Mouse (Mus musculus) stomach, postnatal 0 days (tissue): ENCODE results near the gene Csnk2b. TPM values are rescaled to one million over a fixed set of nuclear protein-coding genes. Genes with fewer than 3 reads are reported as not detected.

Experiments used
- ATAC-seq: fragments of 200-750 bp; cut with Nextera tagmentation; 2 replicates; pipeline ENCODE4 v1.8.0; 2017; ENCODE audit not compliant: low FRiP score, low TSS enrichment
- DNase-seq: peaks from one replicate; pipeline ENCODE4 v3.0.0-alpha.2; 2016; ENCODE audit warnings: low spot score
- H3K27ac ChIP-seq: fragments of 300-500 bp; sonication (generic); replicated peaks from 2 replicates; pipeline ENCODE4 v1.5.1; 2014; ENCODE audit warnings: mild to moderate bottlenecking, control low read depth
- H3K27me3 ChIP-seq: fragments of 300-500 bp; sonication (generic); 2 replicates; pipeline ENCODE4 v1.6.1; 2014; ENCODE audit warnings: low read length; ENCODE audit not compliant: control insufficient read depth, insufficient read depth
- H3K36me3 ChIP-seq: fragments of 300-500 bp; sonication (generic); 2 replicates; pipeline ENCODE4 v1.6.1; 2014; ENCODE audit warnings: low read length, mixed read lengths; ENCODE audit not compliant: control insufficient read depth, insufficient read depth
- H3K4me1 ChIP-seq: fragments of 300-500 bp; sonication (generic); replicated peaks from 2 replicates; pipeline ENCODE4 v1.6.1; 2014; ENCODE audit warnings: antibody characterized with exemption; ENCODE audit not compliant: control insufficient read depth, insufficient read depth
- H3K4me2 ChIP-seq: fragments of 300-500 bp; sonication (generic); replicated peaks from 2 replicates; pipeline ENCODE4 v1.6.1; 2014; ENCODE audit warnings: low read depth, mild to moderate bottlenecking, control low read depth, moderate library complexity
- H3K4me3 ChIP-seq: fragments of 300-500 bp; sonication (generic); 2 replicates; pipeline ENCODE4 v1.5.1; 2014; ENCODE audit warnings: low read depth, low read length, control low read depth
- H3K9ac ChIP-seq: fragments of 300-500 bp; sonication (generic); 2 replicates; pipeline ENCODE4 v1.6.1; 2014; ENCODE audit warnings: mild to moderate bottlenecking, low read length, control low read depth, mixed read lengths
- H3K9me3 ChIP-seq: fragments of 300-500 bp; sonication (generic); 2 replicates; pipeline ENCODE4 v1.6.1; 2016; ENCODE audit warnings: low read length; ENCODE audit not compliant: control insufficient read depth
- CTCF ChIP-seq: IDR thresholded peaks from 2 replicates; pipeline ENCODE4 v1.5.1; 2016; ENCODE audit warnings: antibody characterized with exemption, low read depth, mild to moderate bottlenecking, moderate library complexity
- EP300 ChIP-seq: optimal IDR thresholded peaks from 2 replicates; pipeline ENCODE3; 2016; ENCODE audit warnings: antibody characterized with exemption
- WGBS: fragments of 180-500 bp; shearing (Covaris S2); extraction: QIAGEN DNeasy Blood & Tissue Kit; methylation state at CpG from one replicate; pipeline ENCODE4 v1.1.7; 2014; 5-methylcytosine and 5-hydroxymethylcytosine counted together
- polyA plus RNA-seq: library from polyadenylated mRNA; unstranded; fragments of >200 nt; fragmentation: Nextera tagmentation; extraction: Ambion mirVana; gene quantifications from 2 replicates; pipeline ENCODE4 v1.2.1, GENCODE M21; 2015

Gene Csnk2b
- polyA plus RNA-seq, 1 experiment from 2014 or later = 323 TPM

- ATAC-seq (no peak), DNase-seq (no peak)
- Histone ChIP-seq H3K9ac (no peak overlapping the region), H3K4me3 (no peak overlapping the region), H3K9me3 (no peaks in the 10 kb centered on the region), H3K27me3 (no peaks in the 10 kb centered on the region), H3K27ac (no peak overlapping the region), H3K4me2 (no peak overlapping the region), H3K36me3 (peaks cover 28% of the 10 kb centered on the region), H3K4me1 (no peaks in the 10 kb centered on the region)
- TF ChIP-seq EP300 = no peak
- no peak for TF ChIP-seq CTCF
- 89% methylated on average over 11 of the region's 11 CpGs for WGBS
Observed at GRCm38 (mm10) chr17:35101161-35101560, 20.7 kb downstream of the Csnk2b start.

GRCm38 (mm10) chr17:35100196-35100765 is 21.6 kb downstream of the Csnk2b start:
- H3K9me3 ChIP-seq = no peaks in the 10 kb centered on the region
- no peaks in the 10 kb centered on the region for H3K27me3 ChIP-seq
- ATAC-seq = no peak
- no peak overlapping the region for H3K9ac ChIP-seq
- H3K27ac ChIP-seq = no peak overlapping the region
- H3K4me2 ChIP-seq = no peak overlapping the region
- DNase-seq = no peak
- TF ChIP-seq EP300 (no peak), CTCF (no peak)
- WGBS = 51% methylated on average over 10 of the region's 10 CpGs
- H3K4me3 ChIP-seq = no peak overlapping the region
- no peaks in the 10 kb centered on the region for H3K4me1 ChIP-seq
- peaks cover 29% of the 10 kb centered on the region for H3K36me3 ChIP-seq

- 86% methylated on average over 12 of the region's 12 CpGs for WGBS
Observed at GRCm38 (mm10) chr17:35097164-35097655, 24.6 kb downstream of the Csnk2b start.

GRCm38 (mm10) chr17:35096597-35096996 is 25.3 kb downstream of the Csnk2b start:
- WGBS = 89% methylated on average over 12 of the region's 12 CpGs

More at GRCm38 (mm10) chr17:35097164-35097655, 24.6 kb downstream of the Csnk2b start:
- Histone ChIP-seq H3K27ac (no peak overlapping the region), H3K4me1 (no peaks in the 10 kb centered on the region), H3K9me3 (no peaks in the 10 kb centered on the region), H3K9ac (no peak overlapping the region), H3K4me2 (no peak overlapping the region), H3K27me3 (no peaks in the 10 kb centered on the region), H3K36me3 (peaks cover 36% of the 10 kb centered on the region), H3K4me3 (no peak overlapping the region)
- DNase-seq = no peak
- no peak for TF ChIP-seq EP300
- no peak for TF ChIP-seq CTCF
- no peak for ATAC-seq

GRCm38 (mm10) chr17:35094475-35095365 is 27.1 kb downstream of the Csnk2b start:
- TF ChIP-seq EP300 (no peak), CTCF (no peak)
- no peaks in the 10 kb centered on the region for H3K27me3 ChIP-seq
- WGBS = 89% methylated on average over 15 of the region's 15 CpGs
- peaks cover 20% of the 10 kb centered on the region for H3K36me3 ChIP-seq
- DNase-seq (no peak), ATAC-seq (no peak)
- no peaks in the 10 kb centered on the region for H3K9me3 ChIP-seq
- H3K4me1 ChIP-seq = peaks cover 3% of the 10 kb centered on the region; the same call in 1 of the 2 replicates
- H3K27ac ChIP-seq = no peak overlapping the region
- no peak overlapping the region for H3K9ac ChIP-seq
- no peak overlapping the region for H3K4me2 ChIP-seq
- no peak overlapping the region for H3K4me3 ChIP-seq

More at GRCm38 (mm10) chr17:35096597-35096996, 25.3 kb downstream of the Csnk2b start:
- H3K27me3 ChIP-seq = no peaks in the 10 kb centered on the region
- no peak overlapping the region for H3K27ac ChIP-seq
- no peak overlapping the region for H3K4me2 ChIP-seq
- H3K4me1 ChIP-seq = no peaks in the 10 kb centered on the region
- H3K9me3 ChIP-seq = no peaks in the 10 kb centered on the region
- TF ChIP-seq CTCF = no peak
- TF ChIP-seq EP300 = no peak
- H3K9ac ChIP-seq = no peak overlapping the region
- DNase-seq (no peak), ATAC-seq (no peak)
- peaks cover 31% of the 10 kb centered on the region for H3K36me3 ChIP-seq
- H3K4me3 ChIP-seq = no peak overlapping the region
